Mouse (Mus musculus) spleen, adult 2 months (tissue): ENCODE results near the gene Akr1d1. TPM values are rescaled to one million over a fixed set of nuclear protein-coding genes. Genes with fewer than 3 reads are reported as not detected.

Source experiments
- DNase-seq, 2 experiments: peaks; one replicate each; pipeline versions ENCODE4 v3.0.0 to v3.0.0-alpha.2; 2012 to 2021; ENCODE audit warnings: low spot score in 2 of 2, low read depth in 1 of 2
- H3K27ac ChIP-seq: fragments of 200-500 bp; 2 replicates; pipeline ENCODE4 v1.5.1; 2012; ENCODE audit warnings: low read length, inconsistent platforms; ENCODE audit not compliant: insufficient read depth
- H3K27me3 ChIP-seq: fragments of 200-500 bp; 2 replicates; pipeline ENCODE4 v1.6.1; 2012; ENCODE audit warnings: mild to moderate bottlenecking, moderate library complexity, low read length, inconsistent platforms; ENCODE audit not compliant: control insufficient read depth, insufficient read depth
- H3K36me3 ChIP-seq: fragments of 200-500 bp; 2 replicates; pipeline ENCODE4 v1.6.1; 2012; ENCODE audit warnings: mild to moderate bottlenecking, low read length, inconsistent platforms; ENCODE audit not compliant: control insufficient read depth, insufficient read depth
- H3K4me1 ChIP-seq: fragments of 200-500 bp; 2 replicates; pipeline ENCODE4 v1.6.1; 2011; ENCODE audit warnings: inconsistent platforms; ENCODE audit not compliant: control insufficient read depth, insufficient read depth, insufficient read length
- H3K4me3 ChIP-seq: fragments of 200-500 bp; 2 replicates; pipeline ENCODE4 v1.5.1; 2011; ENCODE audit warnings: mild to moderate bottlenecking, inconsistent platforms; ENCODE audit not compliant: insufficient read depth, insufficient read length; ENCODE audit errors: extremely low read depth
- CTCF ChIP-seq: fragments of 200-500 bp; IDR thresholded peaks from 2 replicates; pipeline ENCODE4 v1.5.1; 2011; ENCODE audit warnings: mild to moderate bottlenecking, inconsistent platforms; ENCODE audit not compliant: insufficient read depth, insufficient read length, insufficient replicate concordance; ENCODE audit errors: extremely low read depth
- POLR2A ChIP-seq: fragments of 200-500 bp; IDR thresholded peaks from 2 replicates; pipeline ENCODE4 v1.6.1; 2011; ENCODE audit warnings: low read depth, low read length, inconsistent platforms
- WGBS: fragments of 180-500 bp; shearing (Covaris S2); methylation state at CpG from one replicate; pipeline ENCODE4 v1.1.7; 2018; 5-methylcytosine and 5-hydroxymethylcytosine counted together
- polyA plus RNA-seq: library from polyadenylated mRNA; depleted of rRNA; stranded (reverse); fragments of >200 nt; gene quantifications from 2 replicates; pipeline ENCODE4 v1.2.3, GENCODE M21; 2012

Gene Akr1d1
- polyA plus RNA-seq, 1 experiment: not detected

DNA sequence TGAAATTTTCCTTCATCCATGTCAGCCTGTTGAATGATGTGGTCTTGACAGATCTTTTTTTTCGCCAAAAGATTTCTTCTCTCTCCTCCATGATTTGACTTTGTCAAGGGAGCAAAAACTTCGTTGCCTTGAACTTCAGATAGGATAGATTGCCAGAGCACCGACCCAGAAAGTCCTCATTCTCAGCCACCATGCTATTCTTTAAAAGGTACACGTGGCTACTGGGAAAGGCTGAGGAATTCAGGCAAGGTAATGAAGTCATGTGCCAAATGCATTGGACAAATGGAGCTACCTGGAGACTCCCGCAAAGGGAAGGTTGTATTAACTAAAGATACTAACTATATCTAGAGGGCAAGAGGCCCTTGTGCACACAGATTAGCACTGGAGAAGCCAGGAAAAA is 8.8 kb downstream of the Akr1d1 start:
- no peaks in the 10 kb centered on the region for H3K27me3 ChIP-seq
- no peak for DNase-seq
- H3K4me1 ChIP-seq: no peaks in the 10 kb centered on the region
- no peak overlapping the region for H3K27ac ChIP-seq
- H3K36me3 ChIP-seq: no peaks in the 10 kb centered on the region
- WGBS: 82% methylated on average over 5 of the region's 5 CpGs
- TF ChIP-seq POLR2A: no peak
- TF ChIP-seq CTCF: no peak
- no peak overlapping the region for H3K4me3 ChIP-seq

DNA sequence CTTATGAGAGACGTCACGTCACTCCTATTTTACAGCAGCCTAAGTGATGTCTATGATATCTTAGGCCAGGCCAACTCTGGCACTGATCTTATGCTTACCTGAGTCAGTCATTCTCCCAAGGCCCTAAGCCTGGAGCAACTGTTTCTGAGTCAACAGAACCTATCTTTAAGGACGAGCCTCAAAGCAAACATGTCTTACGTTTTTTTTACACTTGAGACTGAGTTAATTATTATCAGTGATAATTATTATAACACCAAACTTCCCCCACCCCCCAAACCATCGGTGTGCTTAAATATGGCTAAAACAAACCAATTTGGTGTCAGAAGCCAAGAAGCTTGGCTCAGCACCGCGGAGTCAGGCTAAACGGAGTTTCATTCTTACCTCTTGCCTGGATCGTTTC is 9.4 kb downstream of the Akr1d1 start:
- TF ChIP-seq CTCF (no peak), POLR2A (no peak)
- Histone ChIP-seq H3K4me1 (no peaks in the 10 kb centered on the region), H3K27me3 (no peaks in the 10 kb centered on the region), H3K4me3 (no peak overlapping the region), H3K36me3 (no peaks in the 10 kb centered on the region), H3K27ac (no peak overlapping the region)
- DNase-seq: no peak
- 93% methylated on average over 9 of the region's 9 CpGs for WGBS

DNA sequence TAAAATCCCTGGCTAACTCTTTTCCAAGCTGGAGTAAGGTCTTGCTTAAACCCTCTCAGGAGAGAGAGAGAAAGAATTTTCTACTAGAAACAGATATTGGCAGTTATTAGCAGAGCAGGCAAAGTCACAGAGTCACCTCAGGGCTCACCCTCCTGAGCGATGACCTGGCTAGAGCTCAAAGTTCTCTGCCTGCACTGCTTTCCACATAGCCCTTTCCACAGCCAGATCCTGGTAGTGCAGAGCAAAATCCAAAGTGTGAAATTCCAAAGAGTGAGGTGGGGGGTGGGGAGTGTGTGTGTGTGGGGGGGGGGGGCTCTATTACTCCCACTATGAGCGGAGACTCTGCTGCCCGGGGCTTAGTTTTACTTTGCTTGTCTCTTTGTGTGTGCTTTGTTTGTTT is 10.1 kb downstream of the Akr1d1 start:
- H3K36me3 ChIP-seq: no peaks in the 10 kb centered on the region
- no peak for DNase-seq
- H3K27me3 ChIP-seq: no peaks in the 10 kb centered on the region
- H3K27ac ChIP-seq: no peak overlapping the region
- H3K4me3 ChIP-seq: no peak overlapping the region
- WGBS: 91% methylated on average over 3 of the region's 3 CpGs
- TF ChIP-seq CTCF (no peak), POLR2A (no peak)
- no peaks in the 10 kb centered on the region for H3K4me1 ChIP-seq

DNA sequence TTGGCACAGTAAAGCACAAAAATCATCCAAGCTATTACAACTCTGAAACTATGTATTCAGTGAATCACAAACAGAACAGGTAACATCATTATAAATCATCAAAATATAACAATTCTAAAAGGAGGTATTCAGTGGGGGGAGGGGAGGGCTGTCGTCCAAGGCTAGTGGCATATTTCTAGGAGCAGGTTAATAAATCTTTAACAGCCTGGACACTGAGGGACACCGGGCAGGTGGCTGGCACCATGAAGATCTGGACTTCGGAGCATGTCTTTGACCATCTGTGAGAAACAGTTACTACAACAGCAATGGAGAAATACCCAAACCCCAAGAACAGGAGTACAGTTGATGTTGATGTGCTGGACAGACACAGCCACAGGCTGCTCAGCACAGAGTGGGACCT is 11.2 kb downstream of the Akr1d1 start:
- Histone ChIP-seq H3K4me3 (no peak overlapping the region), H3K36me3 (no peaks in the 10 kb centered on the region), H3K27me3 (no peaks in the 10 kb centered on the region), H3K4me1 (no peaks in the 10 kb centered on the region), H3K27ac (no peak overlapping the region)
- WGBS: 88% methylated on average over 3 of the region's 3 CpGs
- TF ChIP-seq POLR2A: no peak
- no peak for TF ChIP-seq CTCF
- DNase-seq: no peak

DNA sequence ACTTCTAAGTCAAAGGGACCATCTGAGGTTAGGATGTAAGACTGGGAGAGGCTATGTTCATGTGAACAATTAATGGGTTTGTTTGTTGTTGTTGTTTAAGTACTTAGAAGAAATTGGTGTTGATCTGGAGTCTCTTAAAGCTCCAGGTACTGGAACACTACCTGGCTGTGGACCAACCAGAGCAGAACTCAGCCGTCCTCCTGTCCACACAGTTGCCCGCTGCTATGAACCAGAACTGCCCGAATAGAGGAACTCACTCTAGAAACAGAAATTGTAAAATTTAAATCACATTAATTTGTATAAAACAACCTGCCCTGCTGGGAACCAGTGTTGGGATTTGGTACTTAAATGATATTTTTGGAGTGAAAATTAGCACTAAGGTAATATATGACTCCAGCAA is 12.2 kb downstream of the Akr1d1 start:
- H3K4me3 ChIP-seq: no peak overlapping the region
- H3K4me1 ChIP-seq: no peaks in the 10 kb centered on the region
- no peaks in the 10 kb centered on the region for H3K27me3 ChIP-seq
- DNase-seq: no peak
- WGBS: 95% methylated on average over 3 of the region's 3 CpGs
- no peaks in the 10 kb centered on the region for H3K36me3 ChIP-seq
- TF ChIP-seq CTCF (no peak), POLR2A (no peak)
- H3K27ac ChIP-seq: no peak overlapping the region

GRCm38 (mm10) chr6:37552760-37553159 is 22.8 kb downstream of the Akr1d1 start:
- H3K27me3 ChIP-seq: no peaks in the 10 kb centered on the region
- H3K4me3 ChIP-seq: no peak overlapping the region
- no peaks in the 10 kb centered on the region for H3K4me1 ChIP-seq
- H3K36me3 ChIP-seq: no peaks in the 10 kb centered on the region
- no peak for TF ChIP-seq CTCF
- TF ChIP-seq POLR2A: no peak
- peak in 1 of 2 experiments; percentile 5 for DNase-seq
- H3K27ac ChIP-seq: no peak overlapping the region
- WGBS: 83% methylated on average over 2 of the region's 2 CpGs

- no peak overlapping the region for H3K4me3 ChIP-seq
- H3K4me1 ChIP-seq: no peaks in the 10 kb centered on the region
- H3K27me3 ChIP-seq: no peaks in the 10 kb centered on the region
- H3K27ac ChIP-seq: no peak overlapping the region
- no peaks in the 10 kb centered on the region for H3K36me3 ChIP-seq
- WGBS: 81% methylated on average over 3 of the region's 3 CpGs
- TF ChIP-seq POLR2A (no peak), CTCF (no peak)
- DNase-seq: no peak
Measured at GRCm38 (mm10) chr6:37553926-37554325, 24.0 kb downstream of the Akr1d1 start.
